Mouse (Mus musculus) megakaryocyte, embryonic 14.5 days (primary cell): Measurements from ENCODE around the gene Cnpy4. TPM values are rescaled to one million over a fixed set of nuclear protein-coding genes. Genes with fewer than 3 reads are reported as not detected.
A peak's percentile ranks its signal among the peaks of the same experiment; 100 is the strongest.

ENCODE experiments used
- H3K27me3 ChIP-seq: replicated peaks from 2 replicates; pipeline ENCODE3; 2012; ENCODE audit warnings: inconsistent platforms
- H3K36me3 ChIP-seq: replicated peaks from 2 replicates; pipeline ENCODE3; 2012; ENCODE audit warnings: low read length, inconsistent platforms, mixed read lengths
- H3K4me1 ChIP-seq: 2 replicates; pipeline ENCODE4 v1.6.1; 2012; ENCODE audit warnings: inconsistent platforms
- H3K4me3 ChIP-seq: replicated peaks from 2 replicates; pipeline ENCODE3; 2012; ENCODE audit warnings: moderate library complexity, mild to moderate bottlenecking, inconsistent platforms
- H3K9me3 ChIP-seq: 2 replicates; pipeline ENCODE4 v1.6.1; 2012; ENCODE audit warnings: inconsistent platforms
- FLI1 ChIP-seq: IDR thresholded peaks from 2 replicates; pipeline ENCODE4 v1.6.1; 2012; ENCODE audit warnings: low read length, inconsistent platforms, mixed read lengths
- GATA1 ChIP-seq: IDR thresholded peaks from 3 replicates; pipeline ENCODE4 v1.6.1; 2012; ENCODE audit warnings: mixed read lengths, low read length, inconsistent platforms, borderline replicate concordance
- polyA plus RNA-seq: library from polyadenylated mRNA; stranded (reverse); fragments of >175 nt; gene quantifications from 2 replicates; pipeline ENCODE4 v1.2.3, GENCODE M21; 2012; ENCODE audit warnings: low replicate concordance; ENCODE audit not compliant: insufficient read depth

Cnpy4 gene
- polyA plus RNA-seq, 1 experiment: 2.1 TPM

- peaks cover 68% of the 10 kb centered on the region for H3K36me3 ChIP-seq
- TF ChIP-seq FLI1 (peak; percentile 67; the same call in 1 of the 2 replicates), GATA1 (no peak)
- no peaks in the 10 kb centered on the region for H3K27me3 ChIP-seq
- peaks cover 32% of the 10 kb centered on the region for H3K4me1 ChIP-seq
- peak overlapping the region; percentile 99 for H3K4me3 ChIP-seq
- no peaks in the 10 kb centered on the region for H3K9me3 ChIP-seq
These were observed 16.2 kb upstream of the Cnpy4 start for GRCm38 (mm10) chr5:138170936-138171561.

- Histone ChIP-seq H3K4me1 (peaks cover 28% of the 10 kb centered on the region), H3K4me3 (peak within 1 kb of the TSS; percentile 99), H3K27me3 (no peaks in the 10 kb centered on the region), H3K9me3 (no peaks in the 10 kb centered on the region), H3K36me3 (peaks cover 66% of the 10 kb centered on the region)
- TF ChIP-seq FLI1 (no peak), GATA1 (no peak)
These were observed 15.4 kb upstream of the Cnpy4 start, which contains the start of the genes Ap4m1 and Mcm7 for GRCm38 (mm10) chr5:138171695-138172491. Ap4m1 (plus strand) TSS chr5:138172002. Mcm7 (minus strand) TSS chr5:138172422.

- no peak for TF ChIP-seq GATA1
- no peak for TF ChIP-seq FLI1
- Histone ChIP-seq H3K4me1 (peaks cover 23% of the 10 kb centered on the region), H3K36me3 (peaks cover 66% of the 10 kb centered on the region), H3K4me3 (no peak overlapping the region), H3K9me3 (no peaks in the 10 kb centered on the region), H3K27me3 (no peaks in the 10 kb centered on the region)
These were observed 14.1 kb upstream of the Cnpy4 start for GRCm38 (mm10) chr5:138173217-138173616.

- no peaks in the 10 kb centered on the region for H3K9me3 ChIP-seq
- H3K27me3 ChIP-seq: no peaks in the 10 kb centered on the region
- H3K4me1 ChIP-seq: peaks cover 24% of the 10 kb centered on the region
- H3K36me3 ChIP-seq: peaks cover 50% of the 10 kb centered on the region
- TF ChIP-seq GATA1 (no peak), FLI1 (no peak)
- H3K4me3 ChIP-seq: peak overlapping the region; percentile 99
These were observed 499 bp downstream of the Cnpy4 start for GRCm38 (mm10) chr5:138187661-138188306.

GRCm38 (mm10) chr5:138193771-138194727, 6.8 kb downstream of the Cnpy4 start, which contains the start of gene Mblac1:
Mblac1 (plus strand) TSS chr5:138194314.
- Histone ChIP-seq H3K27me3 (peaks cover 5% of the 10 kb centered on the region), H3K4me1 (peaks cover 29% of the 10 kb centered on the region), H3K4me3 (peak within 1 kb of the TSS; percentile 97), H3K36me3 (peaks cover 35% of the 10 kb centered on the region), H3K9me3 (no peaks in the 10 kb centered on the region)
- TF ChIP-seq FLI1 (no peak), GATA1 (no peak)

GRCm38 (mm10) chr5:138194755-138195345, 7.6 kb downstream of the Cnpy4 start:
- TF ChIP-seq FLI1: no peak
- Histone ChIP-seq H3K36me3 (peaks cover 31% of the 10 kb centered on the region), H3K4me3 (peak overlapping the region; percentile 97), H3K4me1 (peaks cover 29% of the 10 kb centered on the region), H3K27me3 (peaks cover 5% of the 10 kb centered on the region), H3K9me3 (no peaks in the 10 kb centered on the region)

- peaks cover 5% of the 10 kb centered on the region for H3K27me3 ChIP-seq
- H3K4me1 ChIP-seq: peaks cover 29% of the 10 kb centered on the region
- TF ChIP-seq GATA1: no peak
- no peak for TF ChIP-seq FLI1
- H3K36me3 ChIP-seq: peaks cover 25% of the 10 kb centered on the region
- no peak overlapping the region for H3K4me3 ChIP-seq
- H3K9me3 ChIP-seq: no peaks in the 10 kb centered on the region
These were observed 8.2 kb downstream of the Cnpy4 start for GRCm38 (mm10) chr5:138195463-138195862.

GRCm38 (mm10) chr5:138199576-138199975, 12.3 kb downstream of the Cnpy4 start:
- no peak overlapping the region for H3K4me3 ChIP-seq
- TF ChIP-seq FLI1 (no peak), GATA1 (no peak)
- H3K4me1 ChIP-seq: peaks cover 15% of the 10 kb centered on the region
- H3K27me3 ChIP-seq: peaks cover 5% of the 10 kb centered on the region
- peaks cover 20% of the 10 kb centered on the region for H3K9me3 ChIP-seq
- H3K36me3 ChIP-seq: no peaks in the 10 kb centered on the region
